Mouse (Mus musculus) forebrain, postnatal 0 days (tissue): ENCODE results near the gene Usp29. TPM values are rescaled to one million over a fixed set of nuclear protein-coding genes. Genes with fewer than 3 reads are reported as not detected.
"Not testable (repeated sequence)": the region's sequence is repeated elsewhere in the genome, so short reads cannot be mapped to it uniquely, and the experiment has no call there.

Source experiments
- ATAC-seq: fragments of 200-750 bp; cut with Nextera tagmentation; 2 replicates; pipeline ENCODE4 v1.8.0; 2017; ENCODE audit warnings: mild to moderate bottlenecking, moderate library complexity
- DNase-seq: peaks from one replicate; pipeline ENCODE4 v3.0.0-alpha.2; 2015
- H3K27ac ChIP-seq: fragments of 300-500 bp; sonication (generic); 2 replicates; pipeline ENCODE4 v1.5.1; 2014; ENCODE audit warnings: low read depth, mild to moderate bottlenecking, antibody characterized with exemption, low read length, moderate library complexity, mixed read lengths
- H3K27me3 ChIP-seq: fragments of 300-500 bp; sonication (generic); 2 replicates; pipeline ENCODE4 v1.6.1; 2014; ENCODE audit warnings: mild to moderate bottlenecking, low read length, mixed read lengths; ENCODE audit not compliant: insufficient read depth
- H3K36me3 ChIP-seq: fragments of 300-500 bp; sonication (generic); 2 replicates; pipeline ENCODE4 v1.6.1; 2014; ENCODE audit warnings: mild to moderate bottlenecking, moderate library complexity; ENCODE audit not compliant: insufficient read depth
- H3K4me1 ChIP-seq: fragments of 300-500 bp; sonication (generic); 2 replicates; pipeline ENCODE4 v1.6.1; 2014; ENCODE audit warnings: antibody characterized with exemption; ENCODE audit not compliant: insufficient read depth
- H3K4me2 ChIP-seq: fragments of 300-500 bp; sonication (generic); 2 replicates; pipeline ENCODE4 v1.6.1; 2014; ENCODE audit warnings: low read depth, mild to moderate bottlenecking, moderate library complexity
- H3K4me3 ChIP-seq: fragments of 300-500 bp; sonication (generic); 2 replicates; pipeline ENCODE4 v1.5.1; 2014; ENCODE audit warnings: low read depth, low read length, mixed read lengths
- H3K9ac ChIP-seq: fragments of 300-500 bp; sonication (generic); 2 replicates; pipeline ENCODE4 v1.6.1; 2014; ENCODE audit warnings: mild to moderate bottlenecking
- H3K9me3 ChIP-seq: fragments of 300-500 bp; sonication (generic); 2 replicates; pipeline ENCODE4 v1.6.1; 2016; ENCODE audit warnings: low read length
- CTCF ChIP-seq: sonication (generic); IDR thresholded peaks from 2 replicates; pipeline ENCODE4 v1.5.1; 2016; ENCODE audit warnings: antibody characterized with exemption, control low read depth, low read depth
- WGBS: fragments of 180-500 bp; shearing (Covaris S2); extraction: QIAGEN DNeasy Blood & Tissue Kit; methylation state at CpG from one replicate; pipeline ENCODE4 v1.1.7; 2014; 5-methylcytosine and 5-hydroxymethylcytosine counted together
- polyA plus RNA-seq: library from polyadenylated mRNA; unstranded; fragments of >200 nt; fragmentation: Nextera tagmentation; extraction: Ambion mirVana; gene quantifications from 2 replicates; pipeline ENCODE4 v1.2.1, GENCODE M21; 2015
- total RNA-seq: library from RNA; depleted of rRNA; stranded (reverse); fragments of >200 nt; gene quantifications from 2 replicates; pipeline ENCODE4 v1.2.3, GENCODE M21; 2014

Usp29 gene
- total and polyA plus RNA-seq, 2 experiments from 2014 or later = 21.9 to 97.8 TPM

DNA sequence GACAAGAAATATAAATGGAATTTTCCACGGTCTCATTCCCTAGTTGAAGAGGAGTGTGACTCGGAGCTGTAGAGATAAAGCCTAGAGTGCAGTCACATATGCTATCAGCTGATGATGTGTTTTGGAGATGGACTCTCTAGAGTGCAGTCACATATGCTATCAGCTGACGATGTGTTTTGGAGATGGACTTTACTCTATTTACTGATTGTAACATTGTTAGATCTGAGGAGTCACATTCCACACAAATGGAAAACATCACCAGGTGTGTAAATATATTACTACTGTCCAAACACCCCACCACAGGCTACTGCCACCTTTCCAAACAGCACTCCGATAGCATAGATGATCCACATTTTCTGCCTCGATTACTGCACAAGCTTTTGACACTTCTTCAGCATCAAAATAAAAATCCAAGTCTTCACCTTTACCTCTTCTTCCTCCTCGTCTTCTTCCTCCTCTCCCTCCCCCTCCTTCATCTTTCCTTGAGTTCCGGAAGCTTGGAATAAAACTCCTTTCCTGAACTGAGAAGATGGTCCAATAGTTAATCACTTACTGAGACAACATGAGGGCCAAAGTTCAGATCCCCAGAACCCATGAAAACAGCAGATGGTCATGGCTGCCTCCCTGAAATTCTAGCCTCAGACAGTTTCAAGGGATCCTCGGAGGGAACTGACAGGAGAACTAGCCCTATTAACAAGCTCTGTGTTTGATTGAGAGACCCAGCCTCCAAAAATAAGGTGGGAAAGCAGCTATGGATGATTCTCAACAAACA is 153.2 kb downstream of the Usp29 start:
- Histone ChIP-seq H3K27me3 (no peaks in the 10 kb centered on the region), H3K9me3 (no peaks in the 10 kb centered on the region), H3K36me3 (no peaks in the 10 kb centered on the region), H3K9ac (no peak overlapping the region), H3K4me1 (no peaks in the 10 kb centered on the region), H3K4me3 (no peak overlapping the region), H3K4me2 (no peak overlapping the region), H3K27ac (no peak overlapping the region)
- no peak for DNase-seq
- TF ChIP-seq CTCF = no peak
- 87% methylated on average over 8 of the region's 8 CpGs for WGBS
- no peak for ATAC-seq

DNA sequence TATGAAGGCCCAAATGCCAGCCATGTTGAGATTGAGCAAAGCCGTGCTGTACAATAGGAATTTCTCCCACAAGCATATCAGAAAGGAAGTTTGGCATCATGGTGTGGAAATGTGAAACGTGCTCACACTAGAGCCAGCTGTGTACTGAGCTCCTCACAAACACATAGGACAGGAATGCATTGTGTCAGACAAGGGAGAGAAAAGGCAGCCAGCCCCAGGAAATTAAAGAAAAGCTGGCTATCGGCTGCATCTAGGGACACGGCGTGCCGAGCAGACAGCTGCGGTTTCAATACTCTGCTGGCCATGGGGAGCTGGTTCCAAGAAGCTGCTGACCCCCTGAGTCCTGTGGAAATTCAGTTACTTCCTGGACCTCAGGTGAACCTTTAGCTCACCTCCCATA is 155.0 kb downstream of the Usp29 start:
- TF ChIP-seq CTCF = no peak
- H3K27me3 ChIP-seq = no peaks in the 10 kb centered on the region
- ATAC-seq (no peak), DNase-seq (no peak)
- no peaks in the 10 kb centered on the region for H3K4me1 ChIP-seq
- no peak overlapping the region for H3K27ac ChIP-seq
- H3K9me3 ChIP-seq = no peaks in the 10 kb centered on the region
- no peak overlapping the region for H3K4me2 ChIP-seq
- no peak overlapping the region for H3K9ac ChIP-seq
- no peak overlapping the region for H3K4me3 ChIP-seq
- WGBS = 73% methylated on average over 7 of the region's 7 CpGs
- no peaks in the 10 kb centered on the region for H3K36me3 ChIP-seq

DNA sequence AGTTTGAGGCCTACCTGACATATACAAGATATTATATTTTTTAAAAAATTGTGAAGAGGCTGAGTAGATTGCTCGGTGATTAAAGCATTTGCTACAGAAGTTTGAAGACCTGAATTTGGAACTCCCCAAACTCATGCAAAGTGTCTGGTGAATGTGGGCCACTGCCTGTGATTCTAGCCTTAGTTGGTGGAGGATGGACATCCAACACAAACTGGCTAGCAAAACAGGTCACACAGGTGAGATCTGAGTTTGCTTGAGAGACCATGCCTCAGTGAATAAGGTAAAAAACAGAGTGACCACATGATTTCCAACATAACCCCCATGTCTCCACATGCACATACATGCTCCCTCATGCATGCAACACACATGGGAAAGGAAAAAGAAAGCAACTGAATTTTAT is 156.5 kb downstream of the Usp29 start:
- Histone ChIP-seq H3K4me2 (no peak overlapping the region), H3K36me3 (no peaks in the 10 kb centered on the region), H3K9me3 (no peaks in the 10 kb centered on the region), H3K27me3 (no peaks in the 10 kb centered on the region), H3K4me3 (no peak overlapping the region), H3K4me1 (0 out of 2 replicates have a peak, but pooled peaks cover 3% of the 10 kb centered on the region), H3K27ac (no peak overlapping the region), H3K9ac (no peak overlapping the region)
- no peak for TF ChIP-seq CTCF
- ATAC-seq (no peak), DNase-seq (no peak)
- whole genome bisulfite sequencing = 100% methylated on average over 1 of the region's 1 CpGs

DNA sequence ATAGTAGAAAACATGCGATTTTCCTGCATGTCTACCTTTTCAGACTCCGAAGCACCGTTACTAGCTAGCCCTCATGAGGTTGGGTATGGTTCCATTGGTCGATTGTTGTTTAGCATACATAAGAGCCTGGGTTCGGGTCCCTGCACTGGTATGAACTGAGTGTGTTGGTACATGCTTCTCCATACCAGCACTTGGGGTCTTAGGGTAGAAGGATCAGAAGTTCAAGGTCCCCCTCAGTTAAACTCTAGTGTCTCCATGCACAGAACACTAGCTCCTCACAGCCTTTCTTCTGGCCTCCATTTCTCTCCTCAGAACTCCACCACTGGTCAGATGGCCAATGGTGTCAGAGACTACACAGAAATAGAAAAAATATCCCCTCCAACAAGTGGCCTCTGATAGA is 159.5 kb downstream of the Usp29 start:
- DNase-seq (no peak), ATAC-seq (no peak)
- WGBS = 95% methylated on average over 5 of the region's 5 CpGs
- Histone ChIP-seq H3K9ac (no peak overlapping the region), H3K4me3 (no peak overlapping the region), H3K27ac (no peak overlapping the region), H3K27me3 (no peaks in the 10 kb centered on the region), H3K9me3 (no peaks in the 10 kb centered on the region), H3K36me3 (no peaks in the 10 kb centered on the region), H3K4me1 (0 out of 2 replicates have a peak, but pooled peaks cover 7% of the 10 kb centered on the region), H3K4me2 (no peak overlapping the region)
- TF ChIP-seq CTCF = no peak

DNA sequence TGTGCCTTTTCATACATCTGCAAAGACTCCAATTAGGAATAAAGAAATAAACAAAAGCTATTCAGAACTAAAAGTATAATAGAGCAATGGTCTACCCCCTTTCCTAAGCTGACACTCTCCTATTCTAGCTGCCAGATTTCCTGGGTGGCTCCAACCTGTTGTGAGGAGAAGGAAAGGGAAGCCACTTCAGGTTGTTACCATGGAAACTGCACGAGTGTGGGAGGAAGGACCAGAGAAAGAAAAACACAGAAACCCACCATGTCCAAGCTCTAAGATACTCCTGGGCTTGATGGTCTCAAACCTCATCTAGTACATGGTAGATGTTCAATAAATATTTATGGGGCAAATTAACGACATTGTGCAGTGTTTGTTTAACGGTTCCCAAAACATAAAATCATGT is 160.8 kb downstream of the Usp29 start:
- WGBS = 40% methylated on average over 3 of the region's 3 CpGs
- DNase-seq = peak; percentile 46
- Histone ChIP-seq H3K4me3 (no peak overlapping the region), H3K27me3 (no peaks in the 10 kb centered on the region), H3K4me1 (0 out of 2 replicates have a peak, but pooled peaks cover 7% of the 10 kb centered on the region), H3K36me3 (no peaks in the 10 kb centered on the region), H3K27ac (no peak overlapping the region), H3K9me3 (no peaks in the 10 kb centered on the region), H3K4me2 (no peak overlapping the region), H3K9ac (no peak overlapping the region)
- no peak for TF ChIP-seq CTCF
- ATAC-seq = peak; percentile 76

DNA sequence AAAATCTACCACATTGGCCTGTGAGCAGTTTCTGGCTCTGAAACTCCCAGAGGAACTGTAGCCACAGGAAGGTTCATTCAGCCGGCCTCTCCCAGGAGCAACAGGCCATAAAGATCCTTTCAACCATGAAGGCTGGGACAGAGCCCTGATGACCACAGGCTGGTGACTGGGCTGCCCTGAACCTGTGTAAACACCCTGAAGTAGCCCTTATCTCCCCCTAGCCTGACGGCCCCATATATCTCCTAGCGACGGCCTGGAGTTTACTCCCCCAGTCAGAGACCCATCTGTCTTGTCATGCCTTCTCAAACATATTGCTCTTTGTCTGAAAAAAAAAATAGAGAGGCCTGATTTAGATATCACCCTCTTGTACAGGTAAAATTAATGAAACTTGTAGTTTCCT is 166.6 kb downstream of the Usp29 start:
- not testable (repeated sequence) for H3K4me1 ChIP-seq, H3K27ac ChIP-seq, H3K36me3 ChIP-seq, H3K4me2 ChIP-seq, H3K27me3 ChIP-seq, H3K4me3 ChIP-seq, DNase-seq, H3K9me3 ChIP-seq, ATAC-seq, H3K9ac ChIP-seq
- 68% methylated on average over 4 of the region's 4 CpGs for WGBS

DNA sequence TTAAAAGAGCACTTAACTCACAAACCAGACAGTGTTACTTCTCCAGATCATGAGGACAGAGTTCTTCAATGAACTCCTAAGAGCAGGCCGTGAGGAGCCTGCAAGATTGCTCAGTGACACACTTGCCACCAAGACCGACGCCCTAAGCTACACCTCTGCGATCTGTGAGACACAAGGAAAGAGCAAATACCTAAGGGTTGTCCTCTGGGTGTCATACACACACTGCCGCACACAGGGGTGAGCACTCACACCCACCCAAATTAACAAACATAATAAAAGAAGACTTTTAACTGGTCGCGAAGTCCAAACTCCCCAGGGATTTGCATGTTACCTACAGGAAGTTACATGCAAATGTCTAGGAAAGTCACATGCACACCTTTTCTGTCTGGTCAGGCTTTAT is 170.3 kb downstream of the Usp29 start:
- H3K4me1 ChIP-seq = no peaks in the 10 kb centered on the region
- H3K4me3 ChIP-seq = no peak overlapping the region
- ATAC-seq = no peak
- no peaks in the 10 kb centered on the region for H3K9me3 ChIP-seq
- no peak for TF ChIP-seq CTCF
- no peaks in the 10 kb centered on the region for H3K36me3 ChIP-seq
- no peak overlapping the region for H3K4me2 ChIP-seq
- H3K27ac ChIP-seq = no peak overlapping the region
- no peaks in the 10 kb centered on the region for H3K27me3 ChIP-seq
- H3K9ac ChIP-seq = no peak overlapping the region
- WGBS = 97% methylated on average over 7 of the region's 7 CpGs
- DNase-seq = no peak
